Comparison of ENCODE assay signal across 9 mouse cellular contexts in the genomic region with DNA sequence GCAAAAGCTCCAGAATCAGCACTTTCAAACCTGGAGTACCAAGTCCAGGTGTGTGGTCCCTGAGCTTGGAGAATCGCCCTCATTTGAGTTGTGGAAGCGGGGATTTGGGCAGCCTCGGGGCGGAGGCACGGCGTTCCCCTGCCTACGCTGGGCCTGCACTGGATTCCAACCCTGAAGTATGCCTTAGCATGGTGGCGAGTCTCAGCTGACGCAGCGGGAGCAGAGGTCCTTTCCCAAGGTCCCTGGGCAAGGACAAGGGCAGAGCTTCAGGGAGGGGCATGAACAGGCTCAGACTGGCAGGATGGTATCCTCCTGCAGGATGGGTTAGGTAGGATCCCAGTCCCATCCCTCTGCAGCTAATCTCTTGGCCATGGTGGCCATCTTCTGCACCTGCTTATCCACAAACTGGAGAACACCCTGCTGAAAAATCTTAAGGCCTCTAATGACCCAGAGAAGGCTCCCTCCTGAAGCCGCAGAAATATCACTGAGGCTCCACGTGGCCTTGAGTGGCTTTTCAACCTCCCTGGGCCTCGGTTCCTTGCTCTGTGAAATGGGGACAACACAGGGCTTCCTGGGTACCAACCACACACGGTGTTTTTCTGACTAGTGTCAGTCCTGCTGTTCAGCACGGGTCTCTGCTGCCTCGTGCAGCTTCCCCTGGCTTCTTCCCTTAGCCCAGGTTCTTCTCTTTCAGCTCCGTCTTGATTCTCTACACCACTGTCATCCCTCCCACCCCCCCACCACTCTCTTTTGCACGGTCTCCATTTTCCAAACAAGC. TPM values are rescaled to one million over a fixed set of nuclear protein-coding genes. Genes with fewer than 3 reads are reported as not detected.
A peak's percentile ranks its signal among the peaks of the same experiment; 100 is the strongest.
DNase-seq lines count a peak whose midpoint lies in the region; ATAC-seq and TF ChIP-seq lines count a peak whose summit lies in the region.
"Had no signal": no experiment of that assay in that cellular context is flagged by ENCODE, and none has a peak within 500 bp of the region (broad histone marks: within the 10 kb centered on the region; RNA-seq: fewer than 3 reads in every experiment).

No protein-coding gene starts in this region.

- peak overlapping the region; percentile 38; the same call in 1 of the 2 replicates for H3K4me2 ChIP-seq in lung, embryonic 14.5 days
- peak overlapping the region; percentile 39 for H3K4me2 ChIP-seq in forebrain, postnatal 0 days (ENCODE audit: low read depth)
- H3K4me2 ChIP-seq in neural tube, embryonic 15.5 days, result peak overlapping the region; percentile 55

- no peaks in the 10 kb centered on the region for H3K36me3 ChIP-seq in lung, embryonic 14.5 days (ENCODE audit: insufficient read depth)
- no peaks in the 10 kb centered on the region for H3K36me3 ChIP-seq in forebrain, postnatal 0 days (ENCODE audit: insufficient read depth)
- no peaks in the 10 kb centered on the region for H3K36me3 ChIP-seq in neural tube, embryonic 15.5 days

- no peaks in the 10 kb centered on the region for H3K9me3 ChIP-seq in lung, embryonic 14.5 days (ENCODE audit: low read depth, low read length)
- H3K9me3 ChIP-seq in forebrain, postnatal 0 days (ENCODE audit: low read length), result no peaks in the 10 kb centered on the region
- no peaks in the 10 kb centered on the region for H3K9me3 ChIP-seq in neural tube, embryonic 15.5 days (replicated peaks)

- no peak for DNase-seq in lung, embryonic 14.5 days
- no peak for DNase-seq in lung, adult 2 months
- DNase-seq in forebrain, postnatal 0 days, result no peak
- DNase-seq in kidney, postnatal 10 days, result peak; percentile 38
- DNase-seq in thymus, postnatal 0 days (ENCODE audit: low spot score), result no peak
- DNase-seq in layer of hippocampus, adult 9-11 months, result no peak
- DNase-seq in layer of hippocampus, postnatal 10 days (ENCODE audit: low spot score in 2 of 2), result no peak

- no peak overlapping the region for H3K9ac ChIP-seq in lung, embryonic 14.5 days
- H3K9ac ChIP-seq in forebrain, postnatal 0 days, result peak overlapping the region; percentile 31
- no peak overlapping the region; the same call in 1 of the 2 replicates for H3K9ac ChIP-seq in neural tube, embryonic 15.5 days (replicated peaks)
- H3K9ac ChIP-seq: liver, embryonic 14.5 days had no signal

- peak overlapping the region; percentile 83; the same call in 1 of the 2 replicates for H3K27ac ChIP-seq in lung, embryonic 14.5 days (ENCODE audit: low read depth)
- no peak overlapping the region for H3K27ac ChIP-seq in forebrain, postnatal 0 days (ENCODE audit: low read depth, low read length)
- peak overlapping the region; percentile 72 for H3K27ac ChIP-seq in neural tube, embryonic 15.5 days (replicated peaks)
- H3K27ac ChIP-seq: liver, embryonic 14.5 days had no signal

- H3K27me3 ChIP-seq in lung, embryonic 14.5 days (ENCODE audit: insufficient read depth, low read length), result 0 out of 2 replicates have a peak, but pooled peaks cover 10% of the 10 kb centered on the region
- no peaks in the 10 kb centered on the region for H3K27me3 ChIP-seq in forebrain, postnatal 0 days (ENCODE audit: insufficient read depth, low read length)
- peaks cover 7% of the 10 kb centered on the region; the same call in 1 of the 2 replicates for H3K27me3 ChIP-seq in neural tube, embryonic 15.5 days (replicated peaks)

- no peak overlapping the region for H3K4me3 ChIP-seq in lung, embryonic 14.5 days (ENCODE audit: low read depth, low read length)
- no peak overlapping the region for H3K4me3 ChIP-seq in lung, adult 2 months (replicated peaks; ENCODE audit: extremely low read depth, low read depth, low read length)
- no peak overlapping the region for H3K4me3 ChIP-seq in forebrain, postnatal 0 days (ENCODE audit: low read depth, low read length)
- H3K4me3 ChIP-seq in neural tube, embryonic 15.5 days (replicated peaks), result peak overlapping the region; percentile 20; the same call in 1 of the 2 replicates

- 43% methylated on average over 18 of the region's 18 CpGs for WGBS in lung, embryonic 14.5 days
- 74% methylated on average over 18 of the region's 18 CpGs for WGBS in lung, adult 2 months
- WGBS in forebrain, postnatal 0 days, result 56% methylated on average over 18 of the region's 18 CpGs
- 45% methylated on average over 18 of the region's 18 CpGs for WGBS in neural tube, embryonic 15.5 days

- ATAC-seq in lung, embryonic 14.5 days (ENCODE audit: insufficient read depth), result no peak
- ATAC-seq in forebrain, postnatal 0 days, result no peak
- ATAC-seq in neural tube, embryonic 15.5 days (ENCODE audit: low FRiP score), result 0 out of 2 replicates have a peak, but pooled peaks have one; percentile 13

- no peak for TF ChIP-seq CTCF in lung, embryonic 14.5 days (IDR thresholded peaks at IDR 0.05; ENCODE audit: low read depth)
- no peak for TF ChIP-seq CTCF in lung, adult 2 months (IDR thresholded peaks at IDR 0.05; ENCODE audit: insufficient read depth, low read length)
- TF ChIP-seq CTCF in forebrain, postnatal 0 days (IDR thresholded peaks at IDR 0.05; ENCODE audit: low read depth), result no peak

- H3K4me1 ChIP-seq in lung, embryonic 14.5 days (ENCODE audit: insufficient read depth), result peaks cover 40% of the 10 kb centered on the region
- peaks cover 18% of the 10 kb centered on the region for H3K4me1 ChIP-seq in lung, adult 2 months (ENCODE audit: control insufficient read depth, insufficient read depth, low read length)
- H3K4me1 ChIP-seq in forebrain, postnatal 0 days (ENCODE audit: insufficient read depth), result peaks cover 12% of the 10 kb centered on the region; the same call in 1 of the 2 replicates
- H3K4me1 ChIP-seq in neural tube, embryonic 15.5 days, result peaks cover 61% of the 10 kb centered on the region

- TF ChIP-seq POLR2A in lung, adult 2 months (IDR thresholded peaks at IDR 0.05; ENCODE audit: borderline replicate concordance, extremely low read depth, low read depth, low read length), result no peak

RNA-seq across cellular contexts. Expression of a gene that starts 43.4 kb away (rescaled TPM):
- polyA plus RNA-seq in lung, embryonic 14.5 days (2014; fragmentation: Nextera tagmentation; extraction: Ambion mirVana), result 13.1 and 13.8 TPM in 2 replicates
- polyA plus RNA-seq in lung, adult 2 months (2012; rRNA removed), result 16.2 and 16.8 TPM in 2 replicates
- 36.1 and 38.6 TPM in 2 replicates for total RNA-seq in forebrain, postnatal 0 days (2014; rRNA removed)
- polyA plus RNA-seq in forebrain, postnatal 0 days (2015; fragmentation: Nextera tagmentation; extraction: Ambion mirVana), result 21.7 and 26.1 TPM in 2 replicates
- polyA plus RNA-seq in neural tube, embryonic 15.5 days (2015; fragmentation: Nextera tagmentation; extraction: Ambion mirVana), result 20.2 and 24.2 TPM in 2 replicates
- polyA plus RNA-seq in thymus, postnatal 0 days (2015; fragmentation: Nextera tagmentation; extraction: Ambion mirVana), result 25.1 and 26.8 TPM in 2 replicates
- 10 to 100 TPM; 49.2 to 51.2 TPM for total RNA-seq in layer of hippocampus, postnatal 10 days (2021)
